Mouse (Mus musculus): ENCODE results near the gene Atat1.

Atat1 gene

GRCm38 (mm10) chr17:35917143-35917462, 7.2 kb upstream of the Atat1 start:
- DNase-seq = no peak

DNA sequence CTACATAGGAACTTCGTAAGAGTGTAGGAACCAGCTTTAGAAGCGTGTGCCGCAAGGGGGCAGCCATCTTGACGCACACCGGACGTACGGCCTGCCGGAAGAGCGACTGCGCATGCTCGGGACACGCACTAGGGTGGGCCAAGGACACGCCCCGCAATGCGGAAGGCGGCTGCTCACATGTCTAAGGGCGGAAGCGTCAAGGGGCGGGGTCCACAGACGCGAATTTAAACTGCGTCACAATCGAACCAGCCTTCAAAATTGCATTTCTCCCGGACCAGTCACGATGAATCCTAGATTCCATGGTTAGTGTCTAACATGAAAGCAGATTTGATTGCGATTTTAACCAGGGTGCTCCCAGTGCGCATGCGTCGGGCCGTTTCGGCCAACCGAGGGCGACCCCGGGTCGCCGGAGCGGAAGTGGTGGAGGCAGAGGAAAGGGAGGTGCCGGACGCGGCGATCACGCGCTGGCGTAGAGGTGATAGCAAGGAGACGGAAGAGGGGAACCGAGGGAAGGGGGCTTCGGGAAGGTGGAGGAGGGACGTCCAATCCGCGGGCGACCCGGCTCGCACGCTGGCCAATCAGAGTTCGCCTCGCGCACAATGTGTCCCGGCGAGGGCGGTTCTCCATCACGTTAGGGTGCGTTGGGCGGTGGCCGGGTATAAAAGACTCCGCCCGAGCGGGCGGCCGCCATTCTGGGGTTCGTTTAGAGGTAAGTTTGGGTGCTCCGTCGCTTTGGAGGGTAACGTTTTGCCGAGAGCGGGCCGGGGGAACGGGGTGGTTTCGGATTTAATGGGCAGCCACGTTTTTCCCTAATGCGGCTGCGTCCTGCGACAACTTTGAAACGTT, 6.6 kb upstream of the Atat1 start, which contains the start of the genes Mrps18b and Ppp1r10:
TSS of gene Mrps18b (minus strand) at position 93 of the 846 bp plus-strand sequence.
TSS of gene Ppp1r10 (plus strand) at position 138 of the 846 bp plus-strand sequence.
- DNase-seq = peak; percentile 98

GRCm38 (mm10) chr17:35915538-35916296, 5.8 kb upstream of the Atat1 start:
- peak; percentile 33 for DNase-seq

GRCm38 (mm10) chr17:35914975-35915374, 5.1 kb upstream of the Atat1 start:
- no peak for DNase-seq

- no peak for DNase-seq
These were observed 523 bp downstream of the Atat1 start for GRCm38 (mm10) chr17:35909186-35909918.

GRCm38 (mm10) chr17:35907609-35908008, 2.3 kb downstream of the Atat1 start:
- no peak for DNase-seq

DNA sequence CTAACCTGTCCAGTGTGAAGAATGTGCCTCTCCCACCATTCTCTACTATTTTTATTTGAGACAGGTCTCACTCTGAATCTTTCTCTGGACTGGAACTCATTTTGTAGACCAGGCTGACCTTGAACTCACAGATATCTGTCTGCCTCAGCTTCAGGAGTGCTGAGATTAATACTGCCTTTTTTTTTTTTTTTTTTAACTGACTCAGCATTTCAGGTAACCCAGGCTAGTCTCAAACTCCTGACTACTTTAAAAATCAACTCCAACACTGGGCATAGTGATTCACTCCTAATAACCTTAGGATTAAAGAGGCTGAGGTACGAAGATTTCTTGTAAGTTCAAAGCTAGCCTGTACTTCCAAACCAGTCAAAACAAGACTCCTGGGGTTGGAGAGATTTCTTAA, 4.3 kb downstream of the Atat1 start:
- DNase-seq = no peak

GRCm38 (mm10) chr17:35903992-35904355, 5.9 kb downstream of the Atat1 start:
- DNase-seq = no peak

- DNase-seq = peak; percentile 67
These were observed 6.4 kb downstream of the Atat1 start for GRCm38 (mm10) chr17:35903343-35903991.

GRCm38 (mm10) chr17:35900636-35901035, 9.2 kb downstream of the Atat1 start:
- no peak for DNase-seq

- DNase-seq = peak; percentile 23
These were observed 12.0 kb downstream of the Atat1 start for GRCm38 (mm10) chr17:35897644-35898573.

- peak; percentile 90 for DNase-seq
These were observed 12.9 kb downstream of the Atat1 start, which contains the start of gene 2310061I04Rik for GRCm38 (mm10) chr17:35896781-35897643. TSS of gene 2310061I04Rik (minus strand) at chr17:35897431.

DNA sequence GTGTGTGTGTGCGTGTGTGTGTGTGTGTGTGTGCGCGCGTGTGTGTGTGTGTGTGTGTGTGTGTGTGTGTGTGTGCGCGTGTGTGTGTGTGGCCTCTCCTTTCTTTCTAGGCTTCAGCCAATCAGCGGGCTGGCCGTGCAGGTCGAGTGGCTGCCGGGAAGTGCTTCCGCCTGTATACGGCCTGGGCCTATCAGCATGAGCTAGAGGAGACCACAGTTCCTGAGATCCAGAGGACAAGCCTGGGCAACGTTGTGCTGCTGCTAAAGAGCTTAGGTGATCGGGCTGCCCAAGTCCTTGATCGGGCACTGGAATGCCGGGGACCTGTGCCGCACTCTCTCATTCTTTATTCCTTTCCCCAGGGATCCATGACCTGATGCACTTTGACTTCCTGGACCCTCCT, 22.1 kb downstream of the Atat1 start:
- DNase-seq = no peak

- DNase-seq = no peak
These were observed 26.1 kb downstream of the Atat1 start for GRCm38 (mm10) chr17:35883777-35884176.

DNA sequence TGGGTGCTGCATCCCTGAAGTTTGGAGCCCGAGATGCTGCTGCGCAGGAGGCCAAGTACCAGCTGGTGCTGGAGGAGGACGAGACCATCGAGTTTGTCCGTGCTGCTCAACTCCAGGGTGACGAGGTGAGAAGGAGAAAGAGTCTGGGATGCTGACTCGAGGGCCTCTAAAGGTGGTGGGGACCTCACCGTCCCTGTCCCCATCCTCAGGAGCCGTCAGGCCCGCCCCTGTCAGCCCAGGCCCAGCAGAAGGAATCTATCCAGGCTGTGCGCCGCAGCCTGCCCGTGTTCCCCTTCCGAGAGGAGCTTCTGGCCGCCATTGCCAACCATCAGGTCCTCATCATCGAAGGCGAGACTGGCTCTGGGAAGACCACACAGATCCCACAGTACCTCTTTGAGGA, 27.0 kb downstream of the Atat1 start:
- DNase-seq = no peak

GRCm38 (mm10) chr17:35879245-35880057, 30.4 kb downstream of the Atat1 start, which contains the start of gene Dhx16:
TSS of gene Dhx16 (plus strand) at chr17:35879819.
- DNase-seq = peak; percentile 95

- peak; percentile 35 for DNase-seq
These were observed 35.2 kb downstream of the Atat1 start for GRCm38 (mm10) chr17:35874721-35875120.

DNA sequence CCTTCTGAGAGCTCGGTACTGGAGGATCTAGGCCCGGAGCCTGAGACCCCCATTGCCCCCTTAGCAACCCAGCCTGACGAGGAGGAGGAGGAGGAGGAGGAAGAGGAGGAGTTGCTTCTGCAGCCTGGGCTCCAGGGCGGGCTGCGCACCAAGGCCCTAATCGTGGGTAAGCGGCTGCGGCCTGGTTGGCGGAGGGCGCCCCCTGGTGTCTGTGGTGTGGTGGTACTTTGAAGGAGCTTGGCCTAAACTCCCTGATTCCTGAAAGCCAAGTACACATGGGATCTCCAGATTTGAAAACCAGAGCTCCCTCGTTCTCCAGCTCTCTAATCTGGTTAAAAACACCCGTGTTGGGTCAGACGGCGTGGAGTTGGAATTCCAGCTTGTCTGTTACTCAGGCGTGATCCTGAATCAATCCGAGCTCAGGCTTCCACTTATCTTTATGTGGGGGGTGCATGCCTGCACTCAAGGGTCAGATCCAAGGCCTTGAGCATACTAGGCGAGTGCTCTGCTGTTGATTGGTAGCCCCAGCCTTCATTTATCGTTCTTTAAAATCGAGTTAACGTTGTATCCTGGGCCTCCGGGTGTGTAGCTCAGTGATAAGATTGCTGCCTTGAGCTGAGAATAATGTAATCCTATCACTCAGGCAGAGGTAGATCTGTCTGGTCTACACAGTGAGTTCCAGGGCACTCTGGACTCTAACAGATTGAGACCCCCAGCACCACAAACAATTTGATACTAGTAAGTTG, 35.9 kb downstream of the Atat1 start:
- peak; percentile 88 for DNase-seq

All from kidney, adult 18-20 months (tissue).